Mouse (Mus musculus) fat pad, adult 2 months (tissue): ENCODE results near the gene Mrpl53.
"Not testable (repeated sequence)": the region's sequence is repeated elsewhere in the genome, so short reads cannot be mapped to it uniquely, and the experiment has no call there.

ENCODE experiments used
- DNase-seq: peaks from one replicate; pipeline ENCODE4 v3.0.0-alpha.2; 2011; ENCODE audit warnings: low read depth, low spot score; ENCODE audit errors: extremely low read depth

The Mrpl53 gene

GRCm38 (mm10) chr6:83142886-83143285, 34.0 kb downstream of the Mrpl53 start:
- no peak for DNase-seq

GRCm38 (mm10) chr6:83145209-83145608, 36.4 kb downstream of the Mrpl53 start:
- no peak for DNase-seq

DNA sequence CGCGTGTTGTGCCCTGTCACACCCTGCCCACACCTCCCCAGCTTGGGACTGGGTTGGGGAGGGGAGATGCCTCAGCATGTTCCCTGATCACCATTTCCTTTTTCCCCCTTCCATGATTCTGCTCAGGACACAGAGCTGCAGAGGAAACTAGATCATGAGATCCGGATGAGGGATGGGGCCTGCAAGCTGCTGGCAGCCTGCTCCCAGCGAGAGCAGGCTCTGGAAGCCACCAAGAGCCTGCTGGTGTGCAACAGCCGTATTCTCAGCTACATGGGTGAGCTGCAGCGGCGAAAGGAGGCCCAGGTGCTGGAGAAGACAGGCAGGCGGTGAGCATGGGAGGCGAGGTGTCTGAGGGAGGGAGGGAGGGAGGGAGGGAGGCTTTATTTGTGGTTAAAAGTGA, 37.0 kb downstream of the Mrpl53 start:
- DNase-seq: no peak

GRCm38 (mm10) chr6:83147280-83147679, 38.4 kb downstream of the Mrpl53 start:
- no peak for DNase-seq

- DNase-seq: no peak
Measured at GRCm38 (mm10) chr6:83151721-83152120, 42.9 kb downstream of the Mrpl53 start.

GRCm38 (mm10) chr6:83153038-83153437, 44.2 kb downstream of the Mrpl53 start:
- no peak for DNase-seq

DNA sequence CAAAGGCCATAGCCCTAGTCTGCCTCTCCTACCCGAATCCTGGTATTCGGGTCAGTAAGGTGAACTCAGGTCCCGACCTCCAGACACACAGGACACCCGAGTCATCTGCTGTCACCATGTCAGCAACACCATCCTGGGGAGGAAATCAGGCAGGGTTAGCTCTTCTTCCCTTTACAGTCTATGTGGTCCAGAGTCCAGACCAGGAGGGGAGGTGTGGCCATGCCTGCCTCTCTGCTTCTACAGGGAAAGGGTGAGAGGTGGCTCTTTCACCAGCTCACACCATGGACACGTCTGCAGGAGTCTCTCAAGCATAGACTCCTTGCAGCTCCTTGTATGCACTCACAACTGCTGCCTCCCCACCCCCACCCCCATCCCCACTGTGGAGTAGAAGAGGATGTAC, 44.6 kb downstream of the Mrpl53 start:
- no peak for DNase-seq

DNA sequence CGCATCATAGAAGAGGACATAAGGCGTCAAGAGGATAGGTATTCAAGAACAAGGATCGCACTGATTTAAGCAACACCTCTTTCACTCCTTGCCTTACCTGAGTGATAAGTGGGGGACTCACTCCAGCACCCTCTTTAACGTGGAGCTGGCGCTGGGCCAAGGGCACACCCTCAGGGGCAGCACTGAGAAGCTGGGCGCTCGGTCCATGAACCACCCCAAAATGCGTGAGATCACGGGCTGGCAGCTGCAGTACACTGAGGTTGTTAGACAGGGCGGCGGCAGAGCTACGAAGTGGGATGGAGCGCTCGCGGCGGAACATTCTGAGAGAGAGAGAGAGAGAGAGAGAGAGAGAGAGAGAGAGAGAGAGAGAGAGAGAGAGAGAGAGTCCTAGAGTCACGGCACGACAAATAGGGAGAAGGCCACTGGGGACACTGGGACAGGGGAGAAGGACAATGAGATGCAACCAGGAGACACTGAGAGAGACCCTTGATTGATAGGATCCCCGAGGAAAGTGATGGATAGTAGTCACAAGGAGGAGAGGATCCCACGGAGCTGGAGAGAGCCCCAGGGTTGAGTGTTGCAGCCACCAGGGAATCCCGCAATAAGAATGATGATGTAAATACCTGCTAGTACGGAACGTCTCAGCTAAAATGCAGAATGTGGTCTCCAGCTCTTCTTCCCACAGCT, 46.9 kb downstream of the Mrpl53 start:
- no peak for DNase-seq

GRCm38 (mm10) chr6:83156259-83156684, 47.4 kb downstream of the Mrpl53 start, which contains the start of the genes Wdr54 and 1700003E16Rik:
Gene Wdr54 (minus strand): TSS chr6:83156397.
Gene 1700003E16Rik (plus strand): TSS chr6:83156404.
- no peak for DNase-seq

- DNase-seq: not testable (repeated sequence)
Measured at GRCm38 (mm10) chr6:83159456-83159855, 50.6 kb downstream of the Mrpl53 start.
